Mouse (Mus musculus) ES-E14 (cell line): ENCODE results near the gene Uggt1. TPM values are rescaled to one million over a fixed set of nuclear protein-coding genes. Genes with fewer than 3 reads are reported as not detected.

ENCODE experiments used
- DNase-seq: peaks from one replicate; pipeline ENCODE4 v3.0.0-alpha.2; 2013; ENCODE audit warnings: low read depth, low spot score
- H3K27ac ChIP-seq: 2 replicates; pipeline ENCODE4 v1.5.1; 2012; ENCODE audit warnings: low read depth, mild to moderate bottlenecking, low read length, moderate library complexity, mixed read lengths; ENCODE audit not compliant: poor library complexity, insufficient read depth, severe bottlenecking
- H3K36me3 ChIP-seq: 2 replicates; pipeline ENCODE4 v1.6.1; 2012; ENCODE audit warnings: mild to moderate bottlenecking, low read length, moderate library complexity, mixed read lengths; ENCODE audit not compliant: control insufficient read depth, poor library complexity, insufficient read depth, severe bottlenecking
- H3K4me1 ChIP-seq, 2 experiments: fragments of 150-350 bp in 1 of 2; sonication (generic) in 1 of 2; 2 replicates each; pipeline ENCODE4 v1.6.1; 2012; ENCODE audit warnings: low read length in 2 of 2, mild to moderate bottlenecking in 1 of 2, mixed read lengths in 1 of 2; ENCODE audit not compliant: control insufficient read depth in 2 of 2, insufficient read depth in 2 of 2, poor library complexity in 1 of 2
- H3K4me3 ChIP-seq, 2 experiments: fragments of 150-350 bp in 1 of 2; sonication (generic) in 1 of 2; 2 replicates each; pipeline ENCODE4 v1.5.1; 2012; ENCODE audit warnings: low read length in 2 of 2, low read depth in 1 of 2, mild to moderate bottlenecking in 1 of 2, mixed read lengths in 1 of 2; ENCODE audit not compliant: insufficient read depth in 1 of 2, poor library complexity in 1 of 2, severe bottlenecking in 1 of 2
- H3K9ac ChIP-seq: 2 replicates; pipeline ENCODE4 v1.6.1; 2012; ENCODE audit warnings: low read depth, mild to moderate bottlenecking, low read length, mixed read lengths; ENCODE audit not compliant: poor library complexity, insufficient read depth, severe bottlenecking
- H3K9me3 ChIP-seq: fragments of 150-350 bp; sonication (generic); 2 replicates; pipeline ENCODE4 v1.6.1; 2012; ENCODE audit warnings: low read depth, mild to moderate bottlenecking, low read length; ENCODE audit not compliant: control insufficient read depth, insufficient read depth
- CHD2 ChIP-seq: IDR thresholded peaks from 2 replicates; pipeline ENCODE4 v1.6.1; 2014; ENCODE audit warnings: mild to moderate bottlenecking, low read depth, low read length, inconsistent platforms
- HCFC1 ChIP-seq: IDR thresholded peaks from 2 replicates; pipeline ENCODE4 v1.6.1; 2012; ENCODE audit warnings: low read length, inconsistent platforms, borderline replicate concordance; ENCODE audit not compliant: insufficient read depth
- MAFK ChIP-seq: IDR thresholded peaks from 2 replicates; pipeline ENCODE4 v1.6.1; 2014; ENCODE audit warnings: mild to moderate bottlenecking, low read depth, low read length, inconsistent platforms; ENCODE audit not compliant: insufficient read depth
- ZC3H11A ChIP-seq: IDR thresholded peaks from 2 replicates; pipeline ENCODE4 v1.6.1; 2012; ENCODE audit warnings: low read depth, mild to moderate bottlenecking, inconsistent platforms, low read length, borderline replicate concordance
- ZNF384 ChIP-seq: IDR thresholded peaks from 2 replicates; pipeline ENCODE4 v1.6.1; 2012; ENCODE audit warnings: low read depth, low read length, inconsistent platforms
- in situ Hi-C, 2 experiments: fragments of 600-800 bp; cut with MboI; formaldehyde crosslinking; loops; one replicate each; pipeline ENCODE4 v1.15.1; 2025; ENCODE audit warnings: low sequenced_read_pairs in 2 of 2, inconsistent platforms in 1 of 2; ENCODE audit not compliant: unreplicated experiment in 2 of 2
- total RNA-seq: library from RNA; depleted of rRNA; stranded (reverse); fragments of 300-350 nt; gene quantifications from 2 replicates; pipeline ENCODE4 v1.2.3, GENCODE M21; 2012

Gene Uggt1
- total RNA-seq, 1 experiment, result 136 TPM

- in situ Hi-C loops, result no loop called here
- H3K9ac ChIP-seq, result no peak overlapping the region
- no peak overlapping the region for H3K27ac ChIP-seq
Measured at GRCm38 (mm10) chr1:36279202-36279601, 34.7 kb upstream of the Uggt1 start.

DNA sequence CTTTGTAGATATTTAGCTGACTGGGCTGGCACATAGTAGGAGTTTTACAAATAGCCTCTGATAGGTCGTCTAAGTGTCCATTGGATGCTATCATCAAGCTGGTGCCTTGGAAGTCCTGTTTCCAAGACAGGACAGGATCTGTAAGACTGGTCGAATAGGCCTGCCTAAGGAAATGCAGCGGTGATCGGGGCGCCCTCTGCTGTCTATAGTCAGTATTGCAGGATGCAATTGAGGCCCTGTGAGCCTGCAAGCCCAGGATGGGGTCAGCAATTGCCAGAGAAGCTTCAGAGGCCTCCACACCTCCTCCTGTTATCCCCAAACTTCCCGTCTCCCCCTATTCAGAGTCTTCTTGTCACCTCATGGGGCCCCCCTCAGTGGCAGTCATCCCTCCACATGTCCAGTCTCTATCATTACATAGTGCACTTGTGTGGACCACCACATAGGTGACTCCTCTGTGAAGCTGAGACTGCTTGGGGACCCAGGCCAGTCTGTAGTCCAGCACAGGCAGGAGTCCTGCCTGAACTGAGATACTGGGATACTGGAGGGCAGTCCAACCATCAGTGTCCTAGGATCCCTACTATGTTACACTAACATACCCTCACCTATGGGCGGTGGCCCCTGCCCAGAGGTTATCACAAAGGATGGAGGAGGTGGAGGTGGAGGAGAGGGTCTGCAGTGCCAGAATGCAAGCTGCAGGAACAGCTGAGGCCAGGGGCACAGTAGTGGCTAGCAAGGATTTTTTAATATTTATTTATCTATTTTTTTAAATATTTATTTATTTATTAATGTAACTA, 32.9 kb upstream of the Uggt1 start:
- H3K36me3 ChIP-seq, result no peaks in the 10 kb centered on the region
- H3K9me3 ChIP-seq, result no peaks in the 10 kb centered on the region
- H3K27ac ChIP-seq, result no peak overlapping the region
- no peak overlapping the region for H3K4me3 ChIP-seq
- DNase-seq, result peak; percentile 77
- H3K4me1 ChIP-seq, result peaks cover 0 to 4% of the 10 kb centered on the region in 2 experiments; a peak in 1 of 4 replicates
- H3K9ac ChIP-seq, result no peak overlapping the region
- no peak for TF ChIP-seq ZC3H11A
- TF ChIP-seq ZNF384, result no peak
- TF ChIP-seq CHD2, result no peak
- no peak for TF ChIP-seq HCFC1
- in situ Hi-C loops, result no loop called here

More at GRCm38 (mm10) chr1:36279202-36279601, 34.7 kb upstream of the Uggt1 start:
- no peak overlapping the region for H3K4me3 ChIP-seq
- peak; percentile 74 for DNase-seq
- no peaks in the 10 kb centered on the region for H3K36me3 ChIP-seq
- TF ChIP-seq MAFK (no peak), HCFC1 (no peak), ZNF384 (no peak), ZC3H11A (peak; percentile 33; the same call in 1 of the 2 replicates), CHD2 (no peak)
- peaks cover 0 to 4% of the 10 kb centered on the region in 2 experiments; a peak in 1 of 4 replicates for H3K4me1 ChIP-seq
- H3K9me3 ChIP-seq, result no peaks in the 10 kb centered on the region

- in situ Hi-C loops, result no loop called here
- no peak for TF ChIP-seq CHD2
- TF ChIP-seq HCFC1, result no peak
- TF ChIP-seq ZNF384, result no peak
- no peak for TF ChIP-seq MAFK
- TF ChIP-seq ZC3H11A, result no peak
- Histone ChIP-seq H3K36me3 (no peaks in the 10 kb centered on the region), H3K9me3 (no peaks in the 10 kb centered on the region), H3K4me3 (no peak overlapping the region), H3K9ac (no peak overlapping the region), H3K27ac (no peak overlapping the region), H3K4me1 (peaks cover 0 to 4% of the 10 kb centered on the region in 2 experiments; a peak in 1 of 4 replicates)
- DNase-seq, result no peak
Measured at GRCm38 (mm10) chr1:36275635-36276389, 31.3 kb upstream of the Uggt1 start.

GRCm38 (mm10) chr1:36274455-36274854, 29.9 kb upstream of the Uggt1 start, which contains the start of gene Neurl3:
Gene Neurl3, minus strand, starts transcription at chr1:36274679.
- Histone ChIP-seq H3K36me3 (no peaks in the 10 kb centered on the region), H3K9me3 (no peaks in the 10 kb centered on the region), H3K27ac (no peak within 1 kb of the TSS), H3K9ac (no peak within 1 kb of the TSS), H3K4me3 (0 out of 4 replicates have a peak within 1 kb of the TSS, but pooled peaks of 1 of the 2 experiments have one; percentile 26), H3K4me1 (peaks cover 2 to 4% of the 10 kb centered on the region in 2 experiments; a peak in 2 of 4 replicates)
- no peak for DNase-seq
- TF ChIP-seq HCFC1, result no peak
- in situ Hi-C loops, result no loop called here
